Mouse (Mus musculus) adrenal gland, adult 10 weeks (tissue): ENCODE results near the gene Sirpb1a. TPM values are rescaled to one million over a fixed set of nuclear protein-coding genes. Genes with fewer than 3 reads are reported as not detected.

Experiments used
- polyA plus RNA-seq: library from polyadenylated mRNA; stranded (reverse); fragments of 350-450 nt; fragmentation: Illumina TruSeq; extraction: RNeasy Lipid Tissue Mini Kit (QIAGEN cat#74804); gene quantifications from one replicate; pipeline ENCODE4 v1.2.3, GENCODE M21; 2014; ENCODE audit warnings: low read depth, low replicate concordance

Gene Sirpb1a
- polyA plus RNA-seq = 1.1 TPM

DNA sequence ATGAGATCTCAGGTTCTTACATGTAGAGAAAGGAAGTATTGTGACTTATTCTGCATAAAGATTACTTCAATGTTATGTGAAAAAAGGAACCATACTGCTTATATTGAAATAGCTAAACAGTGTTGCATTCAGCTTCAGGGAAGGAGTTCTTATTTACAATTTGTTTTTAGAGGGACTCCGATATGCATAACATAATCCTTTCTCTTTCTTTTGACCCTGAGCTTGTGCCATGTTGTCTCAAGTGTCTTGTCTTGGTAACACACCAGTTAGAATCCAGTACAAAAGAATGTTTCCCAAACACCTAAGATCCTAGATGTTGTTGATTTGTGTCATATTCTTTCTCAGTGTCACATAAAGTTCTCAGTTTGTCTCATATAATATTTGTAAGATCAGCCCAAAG lies at the start of gene Sirpb1a:
Gene Sirpb1a (minus strand): TSS at position 74 of the 400 bp plus-strand sequence.

DNA sequence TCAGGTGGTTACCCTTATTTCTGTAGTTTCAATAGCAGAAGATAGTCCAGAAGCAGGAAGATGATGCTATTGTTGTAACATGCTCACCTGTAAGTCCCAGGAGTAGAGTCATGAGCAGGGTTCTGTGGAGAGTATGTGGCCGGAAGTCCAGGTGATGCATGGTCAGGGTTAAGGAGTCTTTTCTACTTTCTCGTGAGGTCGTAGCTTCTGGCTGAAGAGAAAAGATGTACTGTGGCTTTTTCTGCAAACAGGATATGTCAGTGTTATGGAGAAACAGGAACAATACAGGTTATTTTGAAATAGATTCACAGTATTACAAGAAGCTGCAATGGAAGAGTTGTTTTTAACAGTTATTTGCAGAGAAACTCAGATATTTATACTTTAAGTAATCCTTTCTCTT lies 94.3 kb downstream of the Sirpb1a start, which contains the start of gene Gm9733:
Gene Gm9733 (minus strand): TSS at position 240 of the 400 bp plus-strand sequence.

Other genes starting within 250 kb of the Sirpb1a start
- not detected for gene Gm9733, start 94.2 kb downstream of the Sirpb1a start, polyA plus RNA-seq
- 0.41 TPM for gene Sirpb1b, start 148.5 kb upstream of the Sirpb1a start, polyA plus RNA-seq